Mouse (Mus musculus): ENCODE data around the gene Lca5l.

DNA sequence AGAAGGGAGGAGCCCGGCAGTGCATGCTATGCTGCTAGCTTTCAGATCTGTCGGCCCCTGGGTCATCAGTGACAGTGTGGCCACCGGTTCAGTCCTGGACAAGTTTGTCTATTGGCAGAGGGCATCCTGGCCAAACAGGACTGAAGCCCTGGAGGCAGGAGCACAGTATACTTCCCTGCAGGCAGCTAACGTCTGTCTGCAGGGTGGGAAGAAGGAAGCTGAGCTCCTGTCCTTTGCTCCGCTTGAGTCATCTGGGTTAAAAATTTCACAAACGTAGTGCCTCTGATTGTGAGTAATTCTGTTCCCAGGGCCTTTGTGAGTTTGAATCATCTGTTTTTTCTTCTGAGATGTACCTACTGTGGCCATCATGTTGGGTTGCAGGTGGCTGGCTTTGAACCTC, 43.2 kb downstream of the Lca5l start:
- TF ChIP-seq POLR2A (IDR thresholded peaks at IDR 0.05; ENCODE audit: low read depth, low read length) (no peak), CTCF (IDR thresholded peaks at IDR 0.05; ENCODE audit: borderline replicate concordance, insufficient read depth, low read length) (no peak)
